Mouse (Mus musculus) lung, adult 2 months (tissue): ENCODE data around the gene Iqschfp.

Source experiments
- CTCF ChIP-seq: fragments of 200-500 bp; IDR thresholded peaks from 2 replicates; pipeline ENCODE4 v1.5.1; 2011; ENCODE audit warnings: mild to moderate bottlenecking, low read length, control low read depth; ENCODE audit not compliant: insufficient read depth
- POLR2A ChIP-seq: fragments of 200-500 bp; IDR thresholded peaks from 2 replicates; pipeline ENCODE4 v1.6.1; 2011; ENCODE audit warnings: low read depth, mild to moderate bottlenecking, control low read depth, low read length, borderline replicate concordance; ENCODE audit errors: extremely low read depth

DNA sequence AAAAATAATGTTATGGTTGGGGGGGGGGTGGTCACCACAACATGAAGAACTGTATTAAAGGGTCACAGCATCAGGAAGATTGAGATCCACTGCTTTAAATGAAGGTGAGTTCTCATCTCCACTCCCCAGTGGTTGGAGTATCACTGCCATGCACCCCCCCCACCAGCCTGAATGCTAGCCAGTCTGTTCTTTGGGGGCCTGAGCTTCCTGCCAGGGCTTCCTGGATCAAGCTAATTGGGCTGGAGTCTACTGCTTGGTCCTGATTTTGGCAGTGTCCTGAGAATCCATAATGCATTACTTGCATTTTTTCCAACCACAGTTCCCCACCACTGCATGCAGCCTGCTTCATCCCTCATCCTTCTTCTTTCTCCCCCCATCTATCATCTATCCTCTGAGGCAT lies 68.7 kb downstream of the Iqschfp start:
- TF ChIP-seq CTCF (no peak), POLR2A (no peak)
